Mouse (Mus musculus) forebrain, embryonic 15.5 days (tissue): ENCODE data around the gene Adgrl2. TPM values are rescaled to one million over a fixed set of nuclear protein-coding genes. Genes with fewer than 3 reads are reported as not detected.

Experiments used
- ATAC-seq: fragments of 200-750 bp; cut with Nextera tagmentation; replicated peaks from 2 replicates; pipeline ENCODE4 v1.8.0; 2017; ENCODE audit warnings: mild to moderate bottlenecking, moderate TSS enrichment, moderate library complexity
- H3K27ac ChIP-seq: fragments of 300-500 bp; sonication (generic); replicated peaks from 2 replicates; pipeline ENCODE4 v1.5.1; 2015; ENCODE audit warnings: mild to moderate bottlenecking, inconsistent platforms
- H3K27me3 ChIP-seq: fragments of 300-500 bp; sonication (generic); 2 replicates; pipeline ENCODE4 v1.6.1; 2015; ENCODE audit warnings: inconsistent platforms
- H3K36me3 ChIP-seq: fragments of 300-500 bp; sonication (generic); 2 replicates; pipeline ENCODE4 v1.6.1; 2015; ENCODE audit warnings: mild to moderate bottlenecking, inconsistent platforms
- H3K4me1 ChIP-seq: fragments of 300-500 bp; sonication (generic); 2 replicates; pipeline ENCODE4 v1.6.1; 2015; ENCODE audit warnings: inconsistent platforms
- H3K4me2 ChIP-seq: fragments of 300-500 bp; sonication (generic); replicated peaks from 2 replicates; pipeline ENCODE4 v1.6.1; 2015; ENCODE audit warnings: mild to moderate bottlenecking, inconsistent platforms
- H3K4me3 ChIP-seq: fragments of 300-500 bp; sonication (generic); 2 replicates; pipeline ENCODE4 v1.5.1; 2015; ENCODE audit warnings: mild to moderate bottlenecking, inconsistent platforms
- H3K9ac ChIP-seq: fragments of 300-500 bp; sonication (generic); replicated peaks from 2 replicates; pipeline ENCODE4 v1.6.1; 2015; ENCODE audit warnings: mild to moderate bottlenecking, inconsistent platforms
- H3K9me3 ChIP-seq: fragments of 300-500 bp; sonication (generic); 2 replicates; pipeline ENCODE4 v1.6.1; 2016; ENCODE audit warnings: inconsistent platforms
- WGBS: fragments of 180-500 bp; shearing (Covaris S2); methylation state at CpG from one replicate; pipeline ENCODE4 v1.1.7; 2015; ENCODE audit warnings: mixed read lengths; 5-methylcytosine and 5-hydroxymethylcytosine counted together
- polyA plus RNA-seq: library from polyadenylated mRNA; unstranded; fragments of >200 nt; fragmentation: Nextera tagmentation; extraction: Ambion mirVana; gene quantifications from 2 replicates; pipeline ENCODE4 v1.2.1, GENCODE M21; 2015

Gene Adgrl2
- polyA plus RNA-seq, 1 experiment from 2014 or later, result 119 TPM

DNA sequence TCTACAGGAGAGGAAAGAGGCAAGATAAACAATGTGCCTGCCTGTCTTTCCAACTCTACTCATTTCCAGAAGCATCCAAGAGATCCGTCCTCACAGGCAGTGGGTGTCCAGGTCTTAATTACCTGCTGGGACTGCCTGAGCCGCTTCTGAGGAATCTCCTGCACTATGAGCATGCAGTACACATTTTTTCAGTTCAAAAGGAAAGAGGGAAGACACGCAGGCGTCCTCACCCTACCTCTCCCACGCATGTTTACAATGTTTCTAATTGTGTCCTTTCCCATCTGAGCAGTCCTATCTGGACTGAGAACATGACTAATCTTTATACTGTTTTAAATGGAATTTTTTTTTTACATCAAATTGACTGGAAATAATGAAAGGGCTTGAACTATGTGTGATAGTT lies 74.1 kb downstream of the Adgrl2 start:
- no peaks in the 10 kb centered on the region for H3K36me3 ChIP-seq
- H3K27ac ChIP-seq, result 0 out of 2 replicates have a peak overlapping the region, but pooled peaks have one; percentile 19
- peaks cover 39% of the 10 kb centered on the region for H3K4me1 ChIP-seq
- H3K27me3 ChIP-seq, result no peaks in the 10 kb centered on the region
- ATAC-seq, result no peak
- H3K9me3 ChIP-seq, result no peaks in the 10 kb centered on the region
- no peak overlapping the region for H3K9ac ChIP-seq
- no peak overlapping the region for H3K4me2 ChIP-seq
- WGBS, result 40% methylated on average over 5 of the region's 5 CpGs
- H3K4me3 ChIP-seq, result no peak overlapping the region

DNA sequence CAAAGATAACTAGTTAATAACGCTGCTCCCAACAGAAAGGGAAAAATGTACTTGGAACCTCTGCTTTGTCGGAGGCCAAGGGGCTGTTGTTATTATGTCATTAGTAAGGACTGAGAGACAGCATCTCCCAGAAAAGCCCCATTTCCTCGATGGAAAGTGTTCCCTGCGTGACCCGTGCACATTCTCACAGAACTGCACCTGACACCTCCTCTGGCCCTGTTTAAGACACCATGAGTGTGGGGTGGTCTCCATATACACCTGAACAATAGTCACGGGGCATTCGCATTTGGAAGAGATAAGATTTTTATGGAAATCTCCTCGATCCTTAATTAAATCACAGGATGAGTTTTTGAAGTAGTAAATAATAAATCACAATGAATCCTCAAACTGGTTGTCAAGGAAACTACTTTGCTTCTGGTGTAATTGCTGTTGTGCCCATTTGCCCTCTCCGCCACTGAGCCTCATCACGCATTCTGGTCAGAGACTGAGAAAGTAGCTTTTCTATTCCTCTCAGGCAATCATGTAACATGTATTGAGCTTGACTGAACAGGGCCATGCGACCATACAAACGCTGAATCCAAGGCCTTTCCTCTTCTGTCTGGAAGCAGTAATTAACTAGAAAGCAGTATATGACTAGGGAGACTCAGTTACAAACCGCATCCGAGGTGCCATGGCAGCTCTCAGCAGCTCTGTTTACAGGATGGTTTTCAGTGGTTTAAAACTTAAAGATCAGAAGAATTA lies 77.2 kb downstream of the Adgrl2 start:
- WGBS, result 24% methylated on average over 14 of the region's 14 CpGs
- H3K27me3 ChIP-seq, result no peaks in the 10 kb centered on the region
- 0 out of 2 replicates have a peak overlapping the region, but pooled peaks have one; percentile 26 for H3K27ac ChIP-seq
- no peaks in the 10 kb centered on the region for H3K9me3 ChIP-seq
- peak; percentile 49 for ATAC-seq
- H3K4me2 ChIP-seq, result no peak overlapping the region
- H3K4me3 ChIP-seq, result no peak overlapping the region
- H3K36me3 ChIP-seq, result no peaks in the 10 kb centered on the region
- H3K9ac ChIP-seq, result no peak overlapping the region
- H3K4me1 ChIP-seq, result peaks cover 39% of the 10 kb centered on the region

DNA sequence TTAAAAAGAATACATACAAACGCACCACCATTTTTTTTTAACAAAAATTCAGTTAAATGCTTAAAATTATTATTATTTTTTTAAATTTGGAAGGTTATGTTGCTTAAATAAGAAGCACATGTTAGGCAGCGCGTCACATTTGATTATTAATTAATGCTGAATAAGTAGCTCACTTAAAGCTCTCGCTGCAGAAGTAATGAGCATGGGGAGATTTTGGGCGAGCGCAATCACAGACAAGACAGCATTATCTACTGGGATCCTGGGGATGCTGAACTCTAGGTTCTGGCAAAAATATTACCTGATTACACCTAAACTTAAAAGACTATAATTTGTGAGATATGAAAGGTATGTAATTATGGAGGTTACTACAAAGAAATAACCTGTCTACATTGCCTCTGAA lies 77.8 kb downstream of the Adgrl2 start:
- Histone ChIP-seq H3K27ac (no peak overlapping the region), H3K4me1 (peaks cover 40% of the 10 kb centered on the region), H3K4me2 (no peak overlapping the region), H3K9me3 (no peaks in the 10 kb centered on the region), H3K36me3 (no peaks in the 10 kb centered on the region), H3K9ac (no peak overlapping the region), H3K27me3 (no peaks in the 10 kb centered on the region), H3K4me3 (no peak overlapping the region)
- WGBS, result 36% methylated on average over 6 of the region's 6 CpGs
- ATAC-seq, result no peak

DNA sequence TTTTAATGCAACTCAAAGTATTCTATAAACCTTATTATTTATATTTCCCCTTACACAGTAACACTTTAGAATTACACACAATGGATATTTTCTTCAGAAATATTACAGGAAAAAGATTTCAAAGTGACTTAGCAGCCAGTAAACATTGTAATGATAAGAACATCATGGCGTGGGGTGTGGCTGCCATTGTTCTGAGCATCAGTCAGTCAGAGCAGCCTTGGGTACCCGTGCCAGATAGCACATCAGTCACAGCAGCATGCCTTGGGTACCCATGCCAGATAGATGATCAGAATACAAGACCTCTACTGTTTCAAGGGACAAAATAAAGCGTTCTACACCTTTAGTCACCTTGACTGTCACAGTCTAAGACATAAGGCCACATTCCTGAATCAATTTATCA lies 82.5 kb downstream of the Adgrl2 start:
- Histone ChIP-seq H3K9ac (no peak overlapping the region), H3K27ac (no peak overlapping the region), H3K27me3 (no peaks in the 10 kb centered on the region), H3K9me3 (no peaks in the 10 kb centered on the region), H3K4me3 (no peak overlapping the region), H3K36me3 (no peaks in the 10 kb centered on the region), H3K4me2 (no peak overlapping the region), H3K4me1 (peaks cover 24% of the 10 kb centered on the region)
- no peak for ATAC-seq
- 77% methylated on average over 3 of the region's 3 CpGs for WGBS

DNA sequence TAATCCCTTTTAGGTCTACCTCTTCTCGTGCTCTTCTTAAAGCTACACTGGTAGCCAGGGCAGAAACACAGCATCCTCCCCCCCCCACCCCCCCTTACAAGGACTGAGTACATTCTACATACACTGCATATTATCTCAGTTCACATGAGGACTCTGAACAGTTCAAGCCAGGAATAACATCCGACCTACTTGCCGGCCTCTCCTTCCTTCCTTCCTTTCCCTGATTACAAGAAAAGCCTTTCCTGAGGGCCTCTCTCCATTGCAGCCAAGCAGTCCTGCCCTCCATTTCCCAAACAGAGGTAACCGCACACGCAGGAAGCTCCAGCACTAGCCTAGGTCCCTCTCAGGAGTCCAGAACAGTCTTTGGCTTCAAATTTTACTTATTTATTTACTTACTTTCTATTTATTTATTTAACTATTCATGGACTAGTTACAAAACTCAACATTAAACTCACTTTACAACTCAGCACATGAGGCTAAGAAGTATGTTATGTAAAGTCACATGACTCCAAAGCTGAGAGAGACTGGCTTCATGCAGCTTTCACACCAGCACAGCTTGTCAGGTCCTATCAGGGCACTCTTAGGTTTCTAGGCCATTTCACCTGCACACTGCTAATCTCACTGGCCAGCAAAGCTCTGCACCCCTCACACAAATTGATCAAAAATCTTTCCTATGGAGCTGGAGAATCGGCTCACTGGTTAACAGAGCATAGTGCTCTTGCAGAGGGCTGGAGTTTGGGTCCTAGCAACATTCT lies 83.2 kb downstream of the Adgrl2 start:
- Histone ChIP-seq H3K27ac (no peak overlapping the region), H3K4me1 (peaks cover 18% of the 10 kb centered on the region), H3K27me3 (no peaks in the 10 kb centered on the region), H3K9me3 (no peaks in the 10 kb centered on the region), H3K9ac (no peak overlapping the region), H3K36me3 (no peaks in the 10 kb centered on the region), H3K4me2 (no peak overlapping the region), H3K4me3 (no peak overlapping the region)
- 80% methylated on average over 6 of the region's 6 CpGs for WGBS
- ATAC-seq, result no peak

DNA sequence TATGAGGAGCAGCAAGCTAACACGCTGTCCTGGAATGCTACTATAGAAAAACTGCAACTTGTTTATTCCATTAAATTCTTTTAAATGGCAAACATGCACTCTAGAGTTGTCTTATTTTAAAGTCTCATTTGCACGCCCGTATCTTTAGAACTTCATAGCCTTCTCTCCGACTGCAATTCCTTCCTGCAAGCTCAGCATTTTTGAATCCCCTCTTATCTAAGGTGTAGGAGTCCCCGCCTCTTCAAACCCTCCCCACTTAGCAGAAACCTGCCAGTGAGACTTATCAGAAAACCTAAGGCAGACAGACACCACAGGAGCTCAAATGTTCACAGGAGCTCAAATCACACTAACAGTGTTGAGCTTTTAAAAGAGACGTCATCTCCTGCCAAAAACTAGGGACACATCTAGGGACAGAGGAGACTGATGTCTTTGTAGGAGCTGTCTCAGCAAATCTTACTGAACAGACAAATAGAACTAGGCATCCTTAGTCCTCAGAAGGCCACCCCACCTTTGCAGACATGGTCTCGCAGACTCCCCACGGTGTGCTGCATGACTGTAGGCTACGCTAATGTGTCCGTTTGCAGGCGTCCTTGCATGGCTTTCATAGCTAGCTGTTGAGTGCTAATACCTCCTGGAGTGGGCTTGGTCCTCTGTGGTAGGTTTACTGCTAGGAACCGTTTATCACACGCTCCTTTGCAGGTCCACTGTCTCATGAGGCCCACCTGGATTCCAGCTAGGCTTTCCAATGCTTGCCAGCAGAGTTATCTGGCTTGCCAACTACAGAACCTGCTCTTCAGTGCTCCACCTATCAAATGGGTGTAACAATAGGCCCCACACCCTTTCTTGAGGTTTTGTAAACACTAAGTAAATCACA lies 84.2 kb downstream of the Adgrl2 start:
- Histone ChIP-seq H3K4me3 (no peak overlapping the region), H3K36me3 (no peaks in the 10 kb centered on the region), H3K27me3 (no peaks in the 10 kb centered on the region), H3K4me2 (no peak overlapping the region), H3K4me1 (peaks cover 14% of the 10 kb centered on the region; the same call in 1 of the 2 replicates), H3K27ac (no peak overlapping the region), H3K9ac (no peak overlapping the region), H3K9me3 (no peaks in the 10 kb centered on the region)
- ATAC-seq, result no peak
- 80% methylated on average over 13 of the region's 13 CpGs for WGBS

DNA sequence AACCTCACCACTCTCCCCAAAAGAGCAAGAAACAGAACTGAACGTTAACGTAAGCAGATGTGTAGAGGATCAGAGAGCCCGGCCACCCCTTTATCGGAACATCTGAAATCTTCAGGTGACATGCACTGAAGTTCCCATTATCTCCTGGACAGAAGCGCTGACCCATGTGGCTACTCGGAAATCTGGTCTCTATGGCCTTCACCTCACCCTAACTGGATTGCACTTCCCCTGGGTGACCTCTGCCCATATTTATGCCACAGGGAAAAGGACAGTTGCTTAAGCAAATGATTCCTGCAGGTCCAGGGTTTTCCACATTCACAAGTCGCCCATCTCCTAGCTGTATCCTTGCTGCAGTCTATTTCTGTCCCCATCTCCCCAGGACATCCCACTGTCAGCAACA lies 84.9 kb downstream of the Adgrl2 start:
- Histone ChIP-seq H3K27ac (no peak overlapping the region), H3K4me2 (no peak overlapping the region), H3K4me1 (peaks cover 14% of the 10 kb centered on the region; the same call in 1 of the 2 replicates), H3K9me3 (no peaks in the 10 kb centered on the region), H3K27me3 (no peaks in the 10 kb centered on the region), H3K4me3 (no peak overlapping the region), H3K9ac (no peak overlapping the region), H3K36me3 (no peaks in the 10 kb centered on the region)
- ATAC-seq, result no peak
- 80% methylated on average over 7 of the region's 7 CpGs for WGBS

DNA sequence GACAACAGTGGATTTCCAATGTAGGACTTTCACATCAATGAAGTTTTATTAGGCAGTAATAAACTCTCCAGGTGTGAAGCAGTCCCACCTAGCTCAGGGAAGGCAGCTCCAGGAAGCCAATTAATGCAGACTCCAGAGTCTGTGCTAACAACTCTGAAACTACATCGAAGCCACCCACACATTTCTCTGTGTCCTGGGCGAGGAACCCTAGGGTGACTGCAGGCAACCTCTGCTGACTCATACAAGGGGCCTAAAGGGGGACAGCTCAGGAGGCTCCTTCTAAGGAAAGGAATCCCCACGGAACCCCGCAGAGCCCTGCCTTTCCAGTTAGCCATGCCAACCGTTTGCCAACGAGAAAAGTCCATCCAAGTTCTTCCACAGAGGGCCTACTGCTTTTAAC lies 90.5 kb downstream of the Adgrl2 start:
- no peak overlapping the region for H3K9ac ChIP-seq
- H3K4me2 ChIP-seq, result no peak overlapping the region
- no peaks in the 10 kb centered on the region for H3K9me3 ChIP-seq
- no peak overlapping the region for H3K27ac ChIP-seq
- H3K4me1 ChIP-seq, result peaks cover 16% of the 10 kb centered on the region; the same call in 1 of the 2 replicates
- WGBS, result 37% methylated on average over 6 of the region's 6 CpGs
- H3K4me3 ChIP-seq, result no peak overlapping the region
- no peaks in the 10 kb centered on the region for H3K27me3 ChIP-seq
- ATAC-seq, result no peak
- no peaks in the 10 kb centered on the region for H3K36me3 ChIP-seq

DNA sequence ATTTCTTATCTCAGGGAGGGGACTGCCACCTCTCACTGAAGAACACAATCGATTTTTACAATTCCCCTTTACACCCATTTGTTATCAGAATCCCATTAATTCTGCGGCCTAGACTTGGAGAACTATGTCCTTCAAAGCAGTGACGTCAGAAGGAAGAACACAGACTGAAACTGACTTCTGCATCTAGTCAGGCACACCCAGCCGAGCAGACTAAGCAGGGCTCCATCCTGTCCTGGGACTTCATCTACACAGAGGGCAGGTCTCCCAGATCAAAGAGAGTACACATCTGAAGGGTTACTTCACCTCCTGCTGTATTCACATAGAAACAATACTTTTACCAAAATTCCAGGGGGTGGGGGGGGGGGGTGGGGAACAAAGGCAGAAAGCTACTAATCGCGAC lies 90.9 kb downstream of the Adgrl2 start:
- no peak overlapping the region for H3K4me3 ChIP-seq
- peaks cover 16% of the 10 kb centered on the region; the same call in 1 of the 2 replicates for H3K4me1 ChIP-seq
- 46% methylated on average over 6 of the region's 6 CpGs for WGBS
- H3K9ac ChIP-seq, result no peak overlapping the region
- H3K9me3 ChIP-seq, result no peaks in the 10 kb centered on the region
- no peak overlapping the region for H3K27ac ChIP-seq
- ATAC-seq, result no peak
- no peaks in the 10 kb centered on the region for H3K36me3 ChIP-seq
- no peaks in the 10 kb centered on the region for H3K27me3 ChIP-seq
- no peak overlapping the region for H3K4me2 ChIP-seq

DNA sequence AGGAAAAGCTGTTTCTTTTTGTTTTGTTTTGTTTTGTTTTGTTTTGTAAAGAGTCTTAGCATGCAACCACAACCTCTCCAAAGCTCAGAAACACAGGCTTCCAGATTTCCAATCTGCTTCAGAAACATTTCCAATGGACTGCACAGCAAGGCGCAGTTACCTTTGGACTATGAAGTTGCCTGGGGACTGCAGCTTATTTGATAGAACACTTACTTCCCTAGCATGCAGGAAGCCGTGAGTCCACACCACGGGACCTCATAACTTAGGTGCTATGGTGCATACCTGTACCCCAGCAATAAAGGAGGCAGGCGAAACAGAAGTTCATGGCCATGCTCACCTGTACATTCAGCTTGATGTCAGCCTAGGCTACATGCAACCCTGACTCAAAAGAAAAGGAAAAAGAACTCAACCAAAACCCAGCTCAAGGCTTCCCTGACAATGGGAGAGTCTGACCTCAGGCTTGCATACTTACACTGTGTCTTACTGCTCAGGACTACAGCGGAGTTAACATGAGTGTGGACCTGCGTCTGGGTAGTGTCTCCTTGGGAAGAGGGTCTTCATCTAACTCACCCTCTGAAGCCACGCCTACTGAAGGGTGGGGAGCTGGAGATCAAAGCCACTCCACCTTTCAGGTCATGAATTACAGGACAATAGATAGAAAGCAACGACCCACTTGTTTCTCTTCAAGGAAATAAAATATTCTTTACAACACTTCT lies 91.7 kb downstream of the Adgrl2 start:
- no peaks in the 10 kb centered on the region for H3K27me3 ChIP-seq
- H3K4me2 ChIP-seq, result no peak overlapping the region
- H3K9me3 ChIP-seq, result no peaks in the 10 kb centered on the region
- no peaks in the 10 kb centered on the region for H3K36me3 ChIP-seq
- no peak overlapping the region for H3K4me3 ChIP-seq
- H3K4me1 ChIP-seq, result peaks cover 16% of the 10 kb centered on the region; the same call in 1 of the 2 replicates
- no peak for ATAC-seq
- H3K27ac ChIP-seq, result no peak overlapping the region
- no peak overlapping the region for H3K9ac ChIP-seq
- WGBS, result 77% methylated on average over 8 of the region's 8 CpGs

DNA sequence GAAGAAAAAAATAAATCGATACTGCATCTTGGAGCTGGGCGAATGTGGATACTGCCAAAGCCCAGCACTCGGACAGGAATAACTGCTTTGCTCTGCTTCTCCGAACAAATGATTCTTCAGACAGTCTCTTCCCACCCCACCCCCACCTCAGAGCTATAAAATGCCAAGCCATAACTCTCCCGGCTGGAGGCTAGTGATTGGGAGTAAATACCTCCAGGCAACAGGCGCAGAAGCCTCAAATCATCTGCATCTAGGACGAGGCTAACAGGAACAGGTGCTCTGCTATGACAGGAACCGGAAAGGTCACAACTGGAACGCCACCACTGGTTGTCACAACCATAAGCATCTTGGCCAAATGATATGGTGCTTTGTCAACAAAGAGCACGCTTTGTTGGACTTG lies 94.1 kb downstream of the Adgrl2 start:
- 77% methylated on average over 10 of the region's 10 CpGs for WGBS
- Histone ChIP-seq H3K4me2 (no peak overlapping the region), H3K4me3 (no peak overlapping the region), H3K9ac (no peak overlapping the region), H3K4me1 (peaks cover 16% of the 10 kb centered on the region; the same call in 1 of the 2 replicates), H3K27me3 (no peaks in the 10 kb centered on the region), H3K27ac (no peak overlapping the region), H3K36me3 (no peaks in the 10 kb centered on the region), H3K9me3 (no peaks in the 10 kb centered on the region)
- ATAC-seq, result no peak
